In the genomic region with DNA sequence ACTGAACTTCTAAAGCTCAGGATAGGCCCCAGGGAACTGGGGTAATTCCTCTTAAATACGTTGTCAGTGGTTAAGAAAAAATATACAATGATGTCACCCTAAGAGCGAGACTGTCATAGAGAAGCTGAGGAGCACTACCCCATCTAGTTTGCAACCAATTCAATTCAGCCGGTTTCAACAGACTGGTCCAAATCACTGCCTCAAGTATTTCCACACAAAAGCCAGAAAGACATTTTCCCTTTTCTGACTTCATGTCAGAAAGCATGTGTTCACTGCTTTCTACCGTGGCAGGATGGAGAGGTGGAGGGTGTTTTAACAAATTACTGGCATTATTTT, we compare ENCODE assay signal across 9 mouse cellular contexts. TPM values are rescaled to one million over a fixed set of nuclear protein-coding genes. Genes with fewer than 3 reads are reported as not detected.
DNase-seq lines count a peak whose midpoint lies in the region; ATAC-seq and TF ChIP-seq lines count a peak whose summit lies in the region.
"Had no signal": no experiment of that assay in that cellular context is flagged by ENCODE, and none has a peak within 500 bp of the region (broad histone marks: within the 10 kb centered on the region; RNA-seq: fewer than 3 reads in every experiment).

No protein-coding gene starts in this region.

- peaks cover 52% of the 10 kb centered on the region for H3K79me2 ChIP-seq in MEL (ENCODE audit: control insufficient read depth, insufficient read depth, low read length, poor library complexity)

- TF ChIP-seq RAD21 in MEL (IDR thresholded peaks at IDR 0.05; ENCODE audit: low read depth, low read length), result no peak

- H3K27ac ChIP-seq in heart, embryonic 10.5 days, result peak overlapping the region; percentile 99
- peak overlapping the region; percentile 79 for H3K27ac ChIP-seq in MEL (ENCODE audit: control insufficient read depth, low read depth, low read length)
- H3K27ac ChIP-seq in heart, postnatal 0 days (ENCODE audit: low read depth), result 0 out of 2 replicates have a peak overlapping the region, but pooled peaks have one; percentile 77

- no peak for TF ChIP-seq EP300 in MEL (IDR thresholded peaks at IDR 0.05; ENCODE audit: low read depth in 1 of 2, low read length in 2 of 2)
- no peak for TF ChIP-seq EP300 in heart, postnatal 0 days (IDR thresholded peaks at IDR 0.05; ENCODE audit: low read depth)

- no peaks in the 10 kb centered on the region for H3K9me3 ChIP-seq in heart, embryonic 10.5 days
- no peaks in the 10 kb centered on the region for H3K9me3 ChIP-seq in MEL (replicated peaks; ENCODE audit: insufficient read depth, low read length)
- H3K9me3 ChIP-seq in heart, postnatal 0 days (replicated peaks; ENCODE audit: control insufficient read depth, low read length), result no peaks in the 10 kb centered on the region

- no peaks in the 10 kb centered on the region for H3K36me3 ChIP-seq in heart, embryonic 10.5 days
- H3K36me3 ChIP-seq in MEL (ENCODE audit: control insufficient read depth in 1 of 2, insufficient read depth in 2 of 2, low read length in 2 of 2), result peaks cover 5 to 51% of the 10 kb centered on the region in 2 experiments
- H3K36me3 ChIP-seq in heart, postnatal 0 days (replicated peaks; ENCODE audit: control insufficient read depth, insufficient read depth, low read length), result no peaks in the 10 kb centered on the region

- H3K4me3 ChIP-seq in heart, embryonic 10.5 days, result peak overlapping the region; percentile 88
- peak overlapping the region; percentile 93 to 99 for H3K4me3 ChIP-seq in MEL (ENCODE audit: control insufficient read depth in 1 of 2, insufficient read depth in 1 of 2, low read depth in 2 of 2, low read length in 2 of 2)
- H3K4me3 ChIP-seq in heart, postnatal 0 days (ENCODE audit: low read depth, low read length), result peak overlapping the region; percentile 62

- 24% methylated on average over 4 of the region's 4 CpGs for WGBS in heart, embryonic 10.5 days
- WGBS in heart, postnatal 0 days, result 8% methylated on average over 4 of the region's 4 CpGs

- TF ChIP-seq CTCF in MEL (IDR thresholded peaks at IDR 0.05 in 2 of 3, conservative IDR thresholded peaks at IDR 0.05 in 1 of 3; ENCODE audit: control insufficient read depth in 1 of 3, insufficient read depth in 1 of 3, low read depth in 2 of 3, low read length in 3 of 3, poor library complexity in 1 of 3, severe bottlenecking in 1 of 3), result no peak
- TF ChIP-seq CTCF in heart, postnatal 0 days (IDR thresholded peaks at IDR 0.05; ENCODE audit: low read depth), result no peak

- intact Hi-C loops in heart, postnatal 10 days (cut with DNase I), result no loop called here

- DNase-seq in heart, embryonic 10.5 days (ENCODE audit: low spot score), result no peak
- DNase-seq in heart, postnatal 10 days, result no peak
- DNase-seq in MEL (ENCODE audit: low read depth, low spot score), result peak; percentile 42
- peak; percentile 14 for DNase-seq in heart, postnatal 0 days (ENCODE audit: low spot score)
- DNase-seq in thymus, postnatal 10 days (ENCODE audit: low spot score in 2 of 2), result no peak
- no peak for DNase-seq in layer of hippocampus, postnatal 25 days (ENCODE audit: extremely low spot score in 1 of 2, low spot score in 1 of 2)
- DNase-seq in urinary bladder, postnatal 10 days (ENCODE audit: low spot score), result no peak

- H3K27me3 ChIP-seq in heart, embryonic 10.5 days (ENCODE audit: insufficient read depth, poor library complexity, severe bottlenecking), result no peaks in the 10 kb centered on the region
- H3K27me3 ChIP-seq in MEL (ENCODE audit: control insufficient read depth in 1 of 2, insufficient read depth in 2 of 2, low read length in 2 of 2), result no peaks in the 10 kb centered on the region
- H3K27me3 ChIP-seq in heart, postnatal 0 days (ENCODE audit: control insufficient read depth, insufficient read depth, low read length), result no peaks in the 10 kb centered on the region

- ATAC-seq in heart, postnatal 0 days (ENCODE audit: insufficient read depth, low read depth), result no peak
- ATAC-seq in megakaryocyte progenitor cell, adult 5-6 weeks (replicated peaks; ENCODE audit: poor library complexity), result peak; percentile 10; the same call in 1 of the 2 replicates

- peak overlapping the region; percentile 78 for H3K4me2 ChIP-seq in heart, postnatal 0 days (ENCODE audit: low read depth, low read length)

- peaks cover 29% of the 10 kb centered on the region for H3K4me1 ChIP-seq in heart, embryonic 10.5 days
- H3K4me1 ChIP-seq in MEL (ENCODE audit: control insufficient read depth in 1 of 2, insufficient read depth in 2 of 2, low read length in 2 of 2), result peaks cover 27 to 39% of the 10 kb centered on the region in 2 experiments
- H3K4me1 ChIP-seq in heart, postnatal 0 days (ENCODE audit: control insufficient read depth, insufficient read depth), result peaks cover 17% of the 10 kb centered on the region; the same call in 1 of the 2 replicates

- H3K9ac ChIP-seq in MEL (ENCODE audit: control insufficient read depth, low read depth, low read length, poor library complexity, severe bottlenecking), result peak overlapping the region; percentile 98
- peak overlapping the region; percentile 77 for H3K9ac ChIP-seq in heart, postnatal 0 days (replicated peaks; ENCODE audit: low read depth, low read length)

- TF ChIP-seq POLR2A in MEL (IDR thresholded peaks at IDR 0.05; ENCODE audit: control insufficient read depth in 1 of 2, insufficient read depth in 1 of 2, low read depth in 1 of 2, low read length in 2 of 2, poor library complexity in 1 of 2), result no peak

TF ChIP-seq in MEL, 35 proteins besides CTCF, POLR2A, EP300 and RAD21:
- TF ChIP-seq POLR2AphosphoS2 (IDR thresholded peaks at IDR 0.05; ENCODE audit: low read length) (no peak), ZC3H11A (IDR thresholded peaks at IDR 0.05; ENCODE audit: low read depth, low read length) (no peak)

RNA-seq across cellular contexts. Expression of a gene that starts 1.2 kb away (rescaled TPM):
- 81.0 and 83.1 TPM in 2 replicates for polyA plus RNA-seq in heart, embryonic 10.5 days (2016; fragmentation: Nextera tagmentation; extraction: Ambion mirVana)
- 10 to 100 TPM; 20.8 to 24.6 TPM for total RNA-seq in heart, postnatal 10 days (2021)
- 38.6 and 42.8 TPM in 2 replicates for total RNA-seq in MEL (2012; rRNA removed)
- 10 to 100 TPM in 1 of 2 experiments, not detected in 1; 84.4 TPM for polyA plus RNA-seq in MEL (2012; ENCODE audit: insufficient read depth in 1 of 2, insufficient read length in 2 of 2, low read depth in 1 of 2, low replicate concordance in 2 of 2, missing spikeins in 1 of 2)
- total RNA-seq in heart, postnatal 0 days (2014; rRNA removed; ENCODE audit: low replicate concordance), result 14.5 and 15.3 TPM in 2 replicates
- polyA plus RNA-seq in heart, postnatal 0 days (2015; fragmentation: Nextera tagmentation; extraction: Ambion mirVana), result 24.3 and 25.9 TPM in 2 replicates
- 16.7 and 17.8 TPM in 2 replicates for total RNA-seq in megakaryocyte progenitor cell, adult 5-6 weeks (2015)
- total RNA-seq in megakaryocyte progenitor cell, adult 5-6 weeks (2017), result 36.1 and 59.9 TPM in 2 replicates
- 100 to 1,000 TPM in 1 of 2 experiments, 10 to 100 TPM in 1; 99.2 to 116 TPM for total RNA-seq in layer of hippocampus, postnatal 25 days (2021)

RNA-seq across cellular contexts. Expression of a gene that starts 14.2 kb away (rescaled TPM):
- polyA plus RNA-seq in heart, embryonic 10.5 days (2016; fragmentation: Nextera tagmentation; extraction: Ambion mirVana), result not detected in 2 replicates
- not detected for total RNA-seq in heart, postnatal 10 days (2021)
- not detected in 2 replicates for total RNA-seq in MEL (2012; rRNA removed)
- not detected for polyA plus RNA-seq in MEL (2012; ENCODE audit: insufficient read depth in 1 of 2, insufficient read length in 2 of 2, low read depth in 1 of 2, low replicate concordance in 2 of 2, missing spikeins in 1 of 2)
- total RNA-seq in heart, postnatal 0 days (2014; rRNA removed; ENCODE audit: low replicate concordance), result not detected in 2 replicates
- polyA plus RNA-seq in heart, postnatal 0 days (2015; fragmentation: Nextera tagmentation; extraction: Ambion mirVana), result not detected in 2 replicates
- total RNA-seq in megakaryocyte progenitor cell, adult 5-6 weeks (2015), result not detected in 2 replicates
- total RNA-seq in megakaryocyte progenitor cell, adult 5-6 weeks (2017), result not detected in 2 replicates
- total RNA-seq in layer of hippocampus, postnatal 25 days (2021), result 10 to 100 TPM; 12.5 to 13.7 TPM
- polyA plus RNA-seq: spleen, adult 2 months had no signal

RNA-seq across cellular contexts. Expression of a gene that starts 30.0 kb away (rescaled TPM):
- not detected in 2 replicates for polyA plus RNA-seq in heart, embryonic 10.5 days (2016; fragmentation: Nextera tagmentation; extraction: Ambion mirVana)
- not detected for total RNA-seq in heart, postnatal 10 days (2021)
- total RNA-seq in MEL (2012; rRNA removed), result not detected in 2 replicates
- polyA plus RNA-seq in MEL (2012; ENCODE audit: insufficient read depth in 1 of 2, insufficient read length in 2 of 2, low read depth in 1 of 2, low replicate concordance in 2 of 2, missing spikeins in 1 of 2), result not detected
- not detected in 2 replicates for total RNA-seq in heart, postnatal 0 days (2014; rRNA removed; ENCODE audit: low replicate concordance)
- not detected in 2 replicates for polyA plus RNA-seq in heart, postnatal 0 days (2015; fragmentation: Nextera tagmentation; extraction: Ambion mirVana)
- not detected in 2 replicates for total RNA-seq in megakaryocyte progenitor cell, adult 5-6 weeks (2015)
- 0.20 TPM in 1 of 2 replicates, not detected in the other for total RNA-seq in megakaryocyte progenitor cell, adult 5-6 weeks (2017)
- under 1 TPM in 1 of 2 experiments, not detected in 1; 0.07 TPM for total RNA-seq in layer of hippocampus, postnatal 25 days (2021)

RNA-seq across cellular contexts. Expression of a gene that starts 54.3 kb away (rescaled TPM):
- polyA plus RNA-seq in heart, embryonic 10.5 days (2016; fragmentation: Nextera tagmentation; extraction: Ambion mirVana), result 3.1 and 4.8 TPM in 2 replicates
- total RNA-seq in heart, postnatal 10 days (2021), result 1 to 10 TPM in 1 of 2 experiments, under 1 TPM in 1; 0.89 to 1.5 TPM
- 0.69 and 0.75 TPM in 2 replicates for total RNA-seq in MEL (2012; rRNA removed)
- 1 to 10 TPM in 1 of 2 experiments, not detected in 1; 2.9 TPM for polyA plus RNA-seq in MEL (2012; ENCODE audit: insufficient read depth in 1 of 2, insufficient read length in 2 of 2, low read depth in 1 of 2, low replicate concordance in 2 of 2, missing spikeins in 1 of 2)
- total RNA-seq in heart, postnatal 0 days (2014; rRNA removed; ENCODE audit: low replicate concordance), result not detected in 2 replicates
- 0.82 and 1.1 TPM in 2 replicates for polyA plus RNA-seq in heart, postnatal 0 days (2015; fragmentation: Nextera tagmentation; extraction: Ambion mirVana)
- total RNA-seq in megakaryocyte progenitor cell, adult 5-6 weeks (2015), result 0.32 TPM in 1 of 2 replicates, not detected in the other
- 0.41 and 0.50 TPM in 2 replicates for total RNA-seq in megakaryocyte progenitor cell, adult 5-6 weeks (2017)
- total RNA-seq in layer of hippocampus, postnatal 25 days (2021), result 1 to 10 TPM in 1 of 2 experiments, under 1 TPM in 1; 0.23 to 1.1 TPM

Comparison
In these comparisons a context has a peak if more than half of its experiments do, and no peak if none do; other contexts are left out.
1. DNase-seq: peak in MEL (single experiment) and heart, postnatal 0 days (single experiment); none in heart, embryonic 10.5 days (single experiment), heart, postnatal 10 days (0 of 2), thymus, postnatal 10 days (0 of 2), layer of hippocampus, postnatal 25 days (0 of 2) and urinary bladder, postnatal 10 days (single experiment).
2. RNA of a gene that starts 14.2 kb away (total RNA-seq): 12.5 to 13.7 TPM in layer of hippocampus, postnatal 25 days; not detected in heart, postnatal 10 days, not detected in MEL, not detected in heart, postnatal 0 days and not detected in megakaryocyte progenitor cell, adult 5-6 weeks; every median in the first group is over 10 times any median in the second.
3. Peak in every context shown above with its lines, with median percentiles within 50 percentile points of each other: H3K27ac ChIP-seq and H3K4me3 ChIP-seq.